Mouse (Mus musculus) forebrain, embryonic 16.5 days (tissue): ENCODE results near the gene Tmprss12. TPM values are rescaled to one million over a fixed set of nuclear protein-coding genes. Genes with fewer than 3 reads are reported as not detected.
"Not testable (repeated sequence)": the region's sequence is repeated elsewhere in the genome, so short reads cannot be mapped to it uniquely, and the experiment has no call there.

ENCODE experiments used
- ATAC-seq: fragments of 200-750 bp; cut with Nextera tagmentation; 2 replicates; pipeline ENCODE4 v1.8.0; 2017; ENCODE audit warnings: mild to moderate bottlenecking, moderate library complexity
- H3K27ac ChIP-seq: fragments of 300-500 bp; sonication (generic); 2 replicates; pipeline ENCODE4 v1.5.1; 2014; ENCODE audit warnings: low read length, control low read depth
- H3K27me3 ChIP-seq: fragments of 300-500 bp; sonication (generic); replicated peaks from 2 replicates; pipeline ENCODE4 v1.6.1; 2014; ENCODE audit warnings: low read length; ENCODE audit not compliant: control insufficient read depth, insufficient read depth
- H3K36me3 ChIP-seq: fragments of 300-500 bp; sonication (generic); 2 replicates; pipeline ENCODE4 v1.6.1; 2014; ENCODE audit not compliant: control insufficient read depth, insufficient read depth
- H3K4me1 ChIP-seq: fragments of 300-500 bp; sonication (generic); replicated peaks from 2 replicates; pipeline ENCODE4 v1.6.1; 2014; ENCODE audit warnings: low read length; ENCODE audit not compliant: control insufficient read depth, insufficient read depth
- H3K4me2 ChIP-seq: fragments of 300-500 bp; sonication (generic); 2 replicates; pipeline ENCODE4 v1.6.1; 2014; ENCODE audit warnings: mild to moderate bottlenecking, low read length, control low read depth
- H3K4me3 ChIP-seq: fragments of 300-500 bp; sonication (generic); replicated peaks from 2 replicates; pipeline ENCODE4 v1.5.1; 2014; ENCODE audit warnings: mild to moderate bottlenecking, low read length, control low read depth
- H3K9ac ChIP-seq: fragments of 300-500 bp; sonication (generic); replicated peaks from 2 replicates; pipeline ENCODE4 v1.6.1; 2014; ENCODE audit warnings: low read depth, low read length, control low read depth
- H3K9me3 ChIP-seq: fragments of 300-500 bp; sonication (generic); 2 replicates; pipeline ENCODE4 v1.6.1; 2016; ENCODE audit warnings: low read length; ENCODE audit not compliant: control insufficient read depth
- WGBS: fragments of 180-500 bp; shearing (Covaris S2); extraction: QIAGEN DNeasy Blood & Tissue Kit; methylation state at CpG from one replicate; pipeline ENCODE4 v1.1.7; 2014; 5-methylcytosine and 5-hydroxymethylcytosine counted together
- polyA plus RNA-seq: library from polyadenylated mRNA; unstranded; fragments of >200 nt; fragmentation: Nextera tagmentation; extraction: Ambion mirVana; gene quantifications from 2 replicates; pipeline ENCODE4 v1.2.1, GENCODE M21; 2015

The Tmprss12 gene
- polyA plus RNA-seq, 1 experiment from 2014 or later = not detected

DNA sequence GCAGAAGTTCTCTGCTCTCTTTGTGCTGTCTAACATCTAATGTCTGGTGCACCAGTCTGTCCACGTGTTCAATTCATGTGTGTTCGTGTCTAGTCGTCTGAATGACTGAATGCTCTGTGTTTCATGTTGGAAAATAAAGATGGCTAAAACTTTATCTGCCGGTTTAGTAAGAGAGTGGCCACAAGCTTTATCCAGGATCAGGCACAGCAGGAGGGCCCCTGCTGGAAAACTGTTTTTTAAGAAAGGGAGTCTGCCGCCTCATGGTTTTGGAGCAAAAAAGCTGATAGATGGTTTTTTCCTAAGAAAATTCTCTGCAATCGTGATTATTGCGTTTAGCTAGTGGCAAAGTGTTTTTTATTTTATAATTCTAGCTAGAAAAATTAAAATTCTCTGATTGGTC is 10.0 kb upstream of the Tmprss12 start:
- not testable (repeated sequence) for H3K9ac ChIP-seq, ATAC-seq, H3K27me3 ChIP-seq, H3K27ac ChIP-seq, H3K9me3 ChIP-seq, H3K36me3 ChIP-seq, H3K4me2 ChIP-seq, H3K4me1 ChIP-seq, H3K4me3 ChIP-seq
- WGBS = 18% methylated on average over 7 of the region's 7 CpGs

- H3K36me3 ChIP-seq = no peaks in the 10 kb centered on the region
- no peak for ATAC-seq
- no peak overlapping the region for H3K27ac ChIP-seq
- no peak overlapping the region for H3K9ac ChIP-seq
- H3K27me3 ChIP-seq = no peaks in the 10 kb centered on the region
- no peaks in the 10 kb centered on the region for H3K4me1 ChIP-seq
- H3K4me3 ChIP-seq = no peak overlapping the region
- H3K9me3 ChIP-seq = 0 out of 2 replicates have a peak, but pooled peaks cover 4% of the 10 kb centered on the region
- 57% methylated on average over 14 of the region's 14 CpGs for WGBS
- no peak overlapping the region for H3K4me2 ChIP-seq
These were observed 9.2 kb upstream of the Tmprss12 start for GRCm38 (mm10) chr15:100271411-100271810.

GRCm38 (mm10) chr15:100273791-100274308 is 6.8 kb upstream of the Tmprss12 start:
- H3K27me3 ChIP-seq, H3K4me2 ChIP-seq, H3K9ac ChIP-seq, H3K4me3 ChIP-seq, H3K4me1 ChIP-seq, H3K9me3 ChIP-seq, ATAC-seq, H3K36me3 ChIP-seq, H3K27ac ChIP-seq: not testable (repeated sequence)
- WGBS = 71% methylated on average over 4 of the region's 4 CpGs

GRCm38 (mm10) chr15:100274790-100275559 is 5.7 kb upstream of the Tmprss12 start:
- H3K36me3 ChIP-seq = no peaks in the 10 kb centered on the region
- H3K27ac ChIP-seq = no peak overlapping the region
- 0 out of 2 replicates have a peak, but pooled peaks cover 4% of the 10 kb centered on the region for H3K9me3 ChIP-seq
- no peak overlapping the region for H3K4me3 ChIP-seq
- H3K9ac ChIP-seq = no peak overlapping the region
- H3K27me3 ChIP-seq = no peaks in the 10 kb centered on the region
- 91% methylated on average over 7 of the region's 7 CpGs for WGBS
- no peak overlapping the region for H3K4me2 ChIP-seq
- no peak for ATAC-seq
- no peaks in the 10 kb centered on the region for H3K4me1 ChIP-seq

GRCm38 (mm10) chr15:100276403-100276802 is 4.2 kb upstream of the Tmprss12 start:
- no peak overlapping the region for H3K4me3 ChIP-seq
- no peaks in the 10 kb centered on the region for H3K36me3 ChIP-seq
- no peaks in the 10 kb centered on the region for H3K27me3 ChIP-seq
- no peak overlapping the region for H3K4me2 ChIP-seq
- ATAC-seq = no peak
- H3K27ac ChIP-seq = no peak overlapping the region
- 0 out of 2 replicates have a peak, but pooled peaks cover 3% of the 10 kb centered on the region for H3K9me3 ChIP-seq
- 95% methylated on average over 4 of the region's 4 CpGs for WGBS
- no peak overlapping the region for H3K9ac ChIP-seq
- no peaks in the 10 kb centered on the region for H3K4me1 ChIP-seq

GRCm38 (mm10) chr15:100277586-100277985 is 3.1 kb upstream of the Tmprss12 start:
- Histone ChIP-seq H3K27ac (no peak overlapping the region), H3K9ac (no peak overlapping the region), H3K27me3 (no peaks in the 10 kb centered on the region), H3K9me3 (0 out of 2 replicates have a peak, but pooled peaks cover 2% of the 10 kb centered on the region), H3K36me3 (no peaks in the 10 kb centered on the region), H3K4me2 (no peak overlapping the region), H3K4me3 (no peak overlapping the region), H3K4me1 (no peaks in the 10 kb centered on the region)
- no peak for ATAC-seq
- WGBS = 97% methylated on average over 3 of the region's 3 CpGs

- WGBS = 92% methylated on average over 6 of the region's 6 CpGs
- H3K9ac ChIP-seq = no peak overlapping the region
- H3K4me2 ChIP-seq = no peak overlapping the region
- H3K27me3 ChIP-seq = no peaks in the 10 kb centered on the region
- H3K36me3 ChIP-seq = no peaks in the 10 kb centered on the region
- H3K4me3 ChIP-seq = no peak overlapping the region
- H3K4me1 ChIP-seq = no peaks in the 10 kb centered on the region
- H3K9me3 ChIP-seq = no peaks in the 10 kb centered on the region
- no peak for ATAC-seq
- H3K27ac ChIP-seq = no peak overlapping the region
These were observed 8.3 kb downstream of the Tmprss12 start for GRCm38 (mm10) chr15:100288980-100289379.

GRCm38 (mm10) chr15:100290858-100291257 is 10.2 kb downstream of the Tmprss12 start:
- ATAC-seq = no peak
- no peak overlapping the region for H3K9ac ChIP-seq
- WGBS = 62% methylated on average over 5 of the region's 5 CpGs

DNA sequence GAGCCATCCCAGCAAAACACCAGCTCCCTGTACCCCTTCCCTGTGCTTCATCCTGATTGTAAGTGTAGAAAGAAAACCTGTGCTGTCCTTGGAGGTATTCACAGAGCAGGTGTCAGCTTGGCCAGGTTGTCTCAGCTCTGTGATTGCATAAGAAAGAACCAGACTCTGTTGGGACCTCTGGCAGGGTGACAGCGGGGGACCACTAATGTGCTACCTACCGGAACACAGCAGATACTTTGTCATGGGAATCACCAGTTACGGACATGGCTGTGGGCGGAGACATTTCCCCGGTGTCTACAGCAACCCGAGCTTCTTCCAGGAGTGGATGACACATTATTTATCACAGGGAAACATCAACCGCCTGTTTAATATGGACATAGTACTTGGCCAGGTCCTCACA is 11.7 kb downstream of the Tmprss12 start:
- Histone ChIP-seq H3K4me2 (no peak overlapping the region), H3K4me1 (no peaks in the 10 kb centered on the region), H3K36me3 (no peaks in the 10 kb centered on the region), H3K27ac (no peak overlapping the region), H3K9me3 (no peaks in the 10 kb centered on the region), H3K4me3 (no peak overlapping the region), H3K27me3 (no peaks in the 10 kb centered on the region), H3K9ac (no peak overlapping the region)
- WGBS = 78% methylated on average over 7 of the region's 7 CpGs
- ATAC-seq = no peak

More at GRCm38 (mm10) chr15:100290858-100291257, 10.2 kb downstream of the Tmprss12 start:
- H3K4me3 ChIP-seq = no peak overlapping the region
- no peaks in the 10 kb centered on the region for H3K27me3 ChIP-seq
- H3K4me1 ChIP-seq = no peaks in the 10 kb centered on the region
- H3K36me3 ChIP-seq = no peaks in the 10 kb centered on the region
- no peak overlapping the region for H3K4me2 ChIP-seq
- no peak overlapping the region for H3K27ac ChIP-seq
- no peaks in the 10 kb centered on the region for H3K9me3 ChIP-seq
